Mouse (Mus musculus): ENCODE data around the gene Vps13d. TPM values are rescaled to one million over a fixed set of nuclear protein-coding genes. Genes with fewer than 3 reads are reported as not detected.

The Vps13d gene
- polyA plus RNA-seq, 1 experiment from 2014 or later: 12.6 TPM

DNA sequence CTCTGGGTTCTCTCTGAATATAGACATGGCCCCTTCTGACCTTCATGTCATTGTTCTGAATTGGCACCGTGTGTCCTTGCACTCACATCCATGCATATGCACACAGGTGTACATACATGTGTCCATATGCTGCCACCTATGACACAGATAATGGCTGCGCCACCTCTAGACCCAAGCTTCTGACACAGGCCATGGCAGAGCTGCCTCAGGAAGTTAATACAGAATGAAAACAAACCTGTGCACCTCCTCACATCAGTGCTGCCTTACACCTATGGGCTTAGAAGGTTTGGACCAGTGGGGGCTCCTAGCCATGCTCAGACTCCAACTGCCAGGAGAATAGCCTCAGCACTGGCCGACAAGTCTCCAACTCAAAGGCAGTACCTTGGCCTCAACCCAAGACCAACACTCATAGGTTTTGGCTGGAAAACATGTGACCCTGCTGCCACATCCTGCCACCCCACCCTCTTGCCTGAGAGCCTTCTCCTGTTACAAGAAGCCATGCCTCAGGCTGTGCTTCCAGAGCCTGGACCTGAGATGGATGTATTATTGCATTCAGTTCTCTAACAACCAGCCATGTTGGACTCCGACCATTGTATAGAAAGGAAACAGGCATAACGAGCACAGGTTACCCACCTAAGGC, 34.8 kb upstream of the Vps13d start:
- no peak for ATAC-seq (ENCODE audit: low FRiP score, low TSS enrichment)
- Histone ChIP-seq H3K4me3 (ENCODE audit: low read length) (no peak overlapping the region), H3K27me3 (ENCODE audit: control insufficient read depth, insufficient read depth, low read length) (no peaks in the 10 kb centered on the region), H3K4me1 (ENCODE audit: control insufficient read depth, insufficient read depth, low read length) (no peaks in the 10 kb centered on the region), H3K27ac (ENCODE audit: low read depth, low read length) (no peak overlapping the region), H3K36me3 (ENCODE audit: control insufficient read depth, insufficient read depth, low read length) (no peaks in the 10 kb centered on the region), H3K4me2 (replicated peaks; ENCODE audit: low read depth, low read length) (no peak overlapping the region), H3K9me3 (ENCODE audit: control insufficient read depth, low read length) (no peaks in the 10 kb centered on the region), H3K9ac (ENCODE audit: low read depth, low read length) (no peak overlapping the region)
- 87% methylated on average over 5 of the region's 5 CpGs for WGBS

DNA sequence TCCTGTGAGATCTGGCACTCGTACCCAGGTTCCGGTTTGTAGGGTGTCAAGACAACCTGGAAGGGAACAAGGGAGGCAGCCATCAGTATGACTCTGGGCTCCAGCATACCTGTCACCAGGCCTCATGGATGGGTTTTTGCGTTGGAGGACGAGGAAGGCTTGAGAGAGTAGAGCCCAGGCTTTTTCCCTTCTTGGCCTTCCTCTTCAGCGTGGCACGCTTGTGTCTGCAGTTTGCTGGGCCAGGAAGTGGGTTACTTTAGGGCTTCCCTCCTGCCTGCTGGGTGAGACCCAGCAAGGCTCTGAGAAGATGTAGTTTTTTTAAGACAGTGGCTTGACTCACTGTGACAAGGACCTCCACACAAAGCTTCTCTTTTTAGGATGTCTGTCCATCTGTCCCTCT, 34.2 kb upstream of the Vps13d start:
- H3K4me1 ChIP-seq (ENCODE audit: control insufficient read depth, insufficient read depth, low read length): no peaks in the 10 kb centered on the region

GRCm38 (mm10) chr4:145224613-145225012, 29.8 kb upstream of the Vps13d start:
- Histone ChIP-seq H3K4me2 (replicated peaks; ENCODE audit: low read depth, low read length) (no peak overlapping the region), H3K36me3 (ENCODE audit: control insufficient read depth, insufficient read depth, low read length) (no peaks in the 10 kb centered on the region), H3K4me1 (ENCODE audit: control insufficient read depth, insufficient read depth, low read length) (no peaks in the 10 kb centered on the region), H3K4me3 (ENCODE audit: low read length) (no peak overlapping the region), H3K9me3 (ENCODE audit: control insufficient read depth, low read length) (no peaks in the 10 kb centered on the region), H3K9ac (ENCODE audit: low read depth, low read length) (no peak overlapping the region), H3K27me3 (ENCODE audit: control insufficient read depth, insufficient read depth, low read length) (no peaks in the 10 kb centered on the region), H3K27ac (ENCODE audit: low read depth, low read length) (no peak overlapping the region)
- 82% methylated on average over 4 of the region's 4 CpGs for WGBS
- no peak for ATAC-seq (ENCODE audit: low FRiP score, low TSS enrichment)

More for the DNA sequence above, 34.2 kb upstream of the Vps13d start:
- H3K36me3 ChIP-seq (ENCODE audit: control insufficient read depth, insufficient read depth, low read length): no peaks in the 10 kb centered on the region
- H3K27me3 ChIP-seq (ENCODE audit: control insufficient read depth, insufficient read depth, low read length): no peaks in the 10 kb centered on the region
- no peak overlapping the region for H3K4me3 ChIP-seq (ENCODE audit: low read length)
- no peak overlapping the region for H3K9ac ChIP-seq (ENCODE audit: low read depth, low read length)
- no peak overlapping the region for H3K4me2 ChIP-seq (replicated peaks; ENCODE audit: low read depth, low read length)
- H3K27ac ChIP-seq (ENCODE audit: low read depth, low read length): no peak overlapping the region
- no peaks in the 10 kb centered on the region for H3K9me3 ChIP-seq (ENCODE audit: control insufficient read depth, low read length)
- ATAC-seq (ENCODE audit: low FRiP score, low TSS enrichment): no peak
- WGBS: 94% methylated on average over 6 of the region's 6 CpGs

GRCm38 (mm10) chr4:145222064-145222463, 27.3 kb upstream of the Vps13d start:
- 72% methylated on average over 8 of the region's 8 CpGs for WGBS
- Histone ChIP-seq H3K27ac (ENCODE audit: low read depth, low read length) (no peak overlapping the region), H3K9me3 (ENCODE audit: control insufficient read depth, low read length) (no peaks in the 10 kb centered on the region), H3K4me1 (ENCODE audit: control insufficient read depth, insufficient read depth, low read length) (no peaks in the 10 kb centered on the region), H3K36me3 (ENCODE audit: control insufficient read depth, insufficient read depth, low read length) (no peaks in the 10 kb centered on the region), H3K4me2 (replicated peaks; ENCODE audit: low read depth, low read length) (no peak overlapping the region), H3K9ac (ENCODE audit: low read depth, low read length) (no peak overlapping the region), H3K4me3 (ENCODE audit: low read length) (no peak overlapping the region), H3K27me3 (ENCODE audit: control insufficient read depth, insufficient read depth, low read length) (no peaks in the 10 kb centered on the region)
- ATAC-seq (ENCODE audit: low FRiP score, low TSS enrichment): no peak

DNA sequence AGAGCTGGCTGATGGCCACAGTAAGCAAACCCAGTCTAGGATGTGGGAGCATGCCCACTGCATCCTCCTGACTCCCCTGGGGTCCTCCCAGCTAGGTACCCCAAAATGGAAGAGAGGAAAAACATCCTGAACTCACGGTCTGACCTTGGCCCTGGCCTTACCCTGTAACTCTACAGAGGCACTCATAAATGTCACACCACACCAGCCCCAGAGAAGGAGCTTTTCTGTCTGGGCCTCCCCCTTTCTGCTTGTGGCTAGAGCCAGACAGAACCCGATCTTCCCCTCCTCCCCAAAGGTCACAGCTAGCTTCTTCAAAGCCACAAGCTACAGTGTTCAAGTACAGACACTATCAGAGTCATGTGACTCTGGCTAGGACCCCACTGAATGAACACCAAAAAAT, 26.6 kb upstream of the Vps13d start:
- no peaks in the 10 kb centered on the region for H3K27me3 ChIP-seq (ENCODE audit: control insufficient read depth, insufficient read depth, low read length)
- WGBS: 21% methylated on average over 2 of the region's 2 CpGs
- no peak for ATAC-seq (ENCODE audit: low FRiP score, low TSS enrichment)
- no peaks in the 10 kb centered on the region for H3K36me3 ChIP-seq (ENCODE audit: control insufficient read depth, insufficient read depth, low read length)
- no peaks in the 10 kb centered on the region for H3K4me1 ChIP-seq (ENCODE audit: control insufficient read depth, insufficient read depth, low read length)
- H3K9ac ChIP-seq (ENCODE audit: low read depth, low read length): no peak overlapping the region
- no peak overlapping the region for H3K4me3 ChIP-seq (ENCODE audit: low read length)
- no peak overlapping the region for H3K27ac ChIP-seq (ENCODE audit: low read depth, low read length)
- H3K9me3 ChIP-seq (ENCODE audit: control insufficient read depth, low read length): no peaks in the 10 kb centered on the region
- no peak overlapping the region for H3K4me2 ChIP-seq (replicated peaks; ENCODE audit: low read depth, low read length)

DNA sequence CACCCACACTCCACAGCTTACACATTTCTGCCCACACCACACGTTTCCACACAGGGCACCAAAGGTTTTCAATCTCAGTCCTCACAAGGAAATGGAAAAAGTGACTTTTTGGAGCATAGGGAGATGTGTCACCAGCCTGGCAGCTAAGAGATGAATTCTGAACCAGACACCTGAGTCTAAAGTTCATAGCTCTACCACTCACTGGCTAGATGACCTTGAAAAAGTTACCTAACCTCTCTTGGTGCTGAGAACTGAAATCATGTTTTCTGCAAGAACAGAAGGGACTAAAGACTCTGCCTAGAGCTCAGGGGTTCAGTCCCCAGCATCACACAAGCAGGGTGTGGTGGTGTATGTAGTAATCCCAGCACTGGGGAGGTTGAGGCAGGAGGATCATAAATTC, 25.2 kb upstream of the Vps13d start:
- H3K4me2 ChIP-seq (replicated peaks; ENCODE audit: low read depth, low read length): no peak overlapping the region

DNA sequence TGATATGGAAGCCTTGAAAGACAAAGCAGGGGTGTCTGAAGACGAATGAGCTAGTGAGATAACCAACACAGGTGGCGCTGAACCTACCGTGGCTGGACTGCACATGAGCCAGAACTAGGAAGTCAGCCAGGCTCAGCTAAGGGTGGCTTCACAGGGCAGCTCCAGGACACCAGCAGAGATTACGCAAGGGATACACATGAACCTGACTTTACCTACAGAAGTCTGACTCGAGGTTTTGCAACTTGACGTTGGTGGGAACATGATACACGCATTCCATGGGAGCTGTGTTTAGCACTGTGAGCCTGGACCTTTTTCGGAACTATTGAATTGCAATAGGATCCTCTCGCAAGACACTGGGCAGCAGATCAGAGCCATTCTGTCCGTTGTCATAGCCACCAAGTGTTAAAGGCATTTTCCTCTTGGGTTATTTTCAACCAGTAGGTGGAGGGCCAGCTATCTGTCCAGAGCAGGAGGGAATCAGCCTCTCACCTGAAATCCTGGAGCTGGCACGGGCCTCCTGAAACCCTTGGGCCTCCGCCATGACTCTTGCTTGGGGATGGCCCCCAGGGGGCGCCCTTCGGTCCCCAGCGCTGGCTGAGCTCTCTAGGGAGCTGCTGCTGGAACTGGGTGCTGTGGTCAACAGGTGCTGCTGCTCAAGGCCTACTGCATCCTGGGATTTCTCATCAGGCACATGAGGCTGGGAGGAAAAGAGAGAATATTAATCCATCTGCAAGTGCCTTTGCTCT, 24.6 kb upstream of the Vps13d start:
- Histone ChIP-seq H3K4me3 (ENCODE audit: low read length) (no peak overlapping the region), H3K4me2 (replicated peaks; ENCODE audit: low read depth, low read length) (no peak overlapping the region), H3K36me3 (ENCODE audit: control insufficient read depth, insufficient read depth, low read length) (no peaks in the 10 kb centered on the region), H3K4me1 (ENCODE audit: control insufficient read depth, insufficient read depth, low read length) (0 out of 2 replicates have a peak, but pooled peaks cover 6% of the 10 kb centered on the region), H3K27me3 (ENCODE audit: control insufficient read depth, insufficient read depth, low read length) (no peaks in the 10 kb centered on the region), H3K9ac (ENCODE audit: low read depth, low read length) (no peak overlapping the region), H3K27ac (ENCODE audit: low read depth, low read length) (no peak overlapping the region), H3K9me3 (ENCODE audit: control insufficient read depth, low read length) (no peaks in the 10 kb centered on the region)
- WGBS: 64% methylated on average over 15 of the region's 15 CpGs
- ATAC-seq (ENCODE audit: low FRiP score, low TSS enrichment): no peak

More for the DNA sequence above, 25.2 kb upstream of the Vps13d start:
- Histone ChIP-seq H3K9ac (ENCODE audit: low read depth, low read length) (no peak overlapping the region), H3K4me3 (ENCODE audit: low read length) (no peak overlapping the region), H3K9me3 (ENCODE audit: control insufficient read depth, low read length) (no peaks in the 10 kb centered on the region), H3K27ac (ENCODE audit: low read depth, low read length) (no peak overlapping the region), H3K27me3 (ENCODE audit: control insufficient read depth, insufficient read depth, low read length) (no peaks in the 10 kb centered on the region), H3K36me3 (ENCODE audit: control insufficient read depth, insufficient read depth, low read length) (no peaks in the 10 kb centered on the region), H3K4me1 (ENCODE audit: control insufficient read depth, insufficient read depth, low read length) (0 out of 2 replicates have a peak, but pooled peaks cover 3% of the 10 kb centered on the region)
- WGBS: 77% methylated on average over 1 of the region's 1 CpGs
- ATAC-seq (ENCODE audit: low FRiP score, low TSS enrichment): no peak

DNA sequence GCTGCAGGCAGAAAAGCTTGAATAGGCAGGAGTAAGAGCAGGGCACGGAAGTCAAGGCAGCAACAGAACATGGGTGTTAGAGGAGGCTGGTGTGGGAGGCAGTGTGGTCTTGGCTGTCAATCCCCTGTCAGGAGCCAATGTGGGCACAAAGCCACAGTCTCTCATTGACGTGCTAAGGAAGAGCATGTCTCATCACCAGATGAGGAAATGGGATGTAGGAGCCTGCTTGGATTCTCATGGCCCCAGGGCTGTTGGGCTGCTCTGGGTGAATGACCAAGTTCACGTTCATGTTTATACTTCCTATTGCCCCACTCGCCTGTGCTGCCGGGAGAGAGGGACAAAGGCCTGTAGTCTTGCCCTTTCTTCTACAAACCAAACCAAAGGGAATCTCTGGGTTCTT, 23.0 kb upstream of the Vps13d start:
- H3K36me3 ChIP-seq (ENCODE audit: control insufficient read depth, insufficient read depth, low read length): no peaks in the 10 kb centered on the region
- H3K9me3 ChIP-seq (ENCODE audit: control insufficient read depth, low read length): no peaks in the 10 kb centered on the region
- H3K4me3 ChIP-seq (ENCODE audit: low read length): no peak overlapping the region
- no peak overlapping the region for H3K4me2 ChIP-seq (replicated peaks; ENCODE audit: low read depth, low read length)
- no peaks in the 10 kb centered on the region for H3K27me3 ChIP-seq (ENCODE audit: control insufficient read depth, insufficient read depth, low read length)
- no peak for ATAC-seq (ENCODE audit: low FRiP score, low TSS enrichment)
- no peak overlapping the region for H3K9ac ChIP-seq (ENCODE audit: low read depth, low read length)
- H3K4me1 ChIP-seq (ENCODE audit: control insufficient read depth, insufficient read depth, low read length): 0 out of 2 replicates have a peak, but pooled peaks cover 6% of the 10 kb centered on the region
- 74% methylated on average over 5 of the region's 5 CpGs for WGBS
- H3K27ac ChIP-seq (ENCODE audit: low read depth, low read length): no peak overlapping the region

GRCm38 (mm10) chr4:145217046-145217445, 22.2 kb upstream of the Vps13d start:
- no peaks in the 10 kb centered on the region for H3K27me3 ChIP-seq (ENCODE audit: control insufficient read depth, insufficient read depth, low read length)
- H3K9ac ChIP-seq (ENCODE audit: low read depth, low read length): no peak overlapping the region
- H3K4me2 ChIP-seq (replicated peaks; ENCODE audit: low read depth, low read length): no peak overlapping the region
- no peak for ATAC-seq (ENCODE audit: low FRiP score, low TSS enrichment)
- 83% methylated on average over 6 of the region's 6 CpGs for WGBS
- H3K4me1 ChIP-seq (ENCODE audit: control insufficient read depth, insufficient read depth, low read length): 0 out of 2 replicates have a peak, but pooled peaks cover 6% of the 10 kb centered on the region
- no peaks in the 10 kb centered on the region for H3K36me3 ChIP-seq (ENCODE audit: control insufficient read depth, insufficient read depth, low read length)
- H3K4me3 ChIP-seq (ENCODE audit: low read length): no peak overlapping the region
- H3K27ac ChIP-seq (ENCODE audit: low read depth, low read length): no peak overlapping the region
- no peaks in the 10 kb centered on the region for H3K9me3 ChIP-seq (ENCODE audit: control insufficient read depth, low read length)
